Mouse (Mus musculus): ENCODE measurements around the gene Shank1.
A peak's percentile ranks its signal among the peaks of the same experiment; 100 is the strongest.

Shank1 gene

GRCm38 (mm10) chr7:44304775-44305641, 5.0 kb upstream of the Shank1 start:
- DNase-seq, result peak; percentile 97

- DNase-seq, result no peak
These were observed 4.4 kb upstream of the Shank1 start for GRCm38 (mm10) chr7:44305686-44306085.

- peak; percentile 31 for DNase-seq
These were observed 3.4 kb upstream of the Shank1 start, which contains the start of gene Clec11a for GRCm38 (mm10) chr7:44306516-44307240. TSS of gene Clec11a (minus strand) at chr7:44306902.

- DNase-seq, result peak; percentile 15
These were observed 2.6 kb upstream of the Shank1 start for GRCm38 (mm10) chr7:44307261-44308020.

- DNase-seq, result peak; percentile 49
These were observed 328 bp downstream of the Shank1 start for GRCm38 (mm10) chr7:44310285-44310877.

- peak; percentile 55 for DNase-seq
These were observed 1.0 kb downstream of the Shank1 start for GRCm38 (mm10) chr7:44310878-44311712.

GRCm38 (mm10) chr7:44311713-44312304, 1.8 kb downstream of the Shank1 start:
- DNase-seq, result peak; percentile 37

GRCm38 (mm10) chr7:44312484-44312883, 2.4 kb downstream of the Shank1 start:
- peak; percentile 27 for DNase-seq

GRCm38 (mm10) chr7:44317913-44318312, 7.9 kb downstream of the Shank1 start:
- DNase-seq, result peak; percentile 41

GRCm38 (mm10) chr7:44320886-44321285, 10.8 kb downstream of the Shank1 start:
- DNase-seq, result peak; percentile 66

- no peak for DNase-seq
These were observed 12.2 kb downstream of the Shank1 start for GRCm38 (mm10) chr7:44322290-44322689.

GRCm38 (mm10) chr7:44326614-44327013, 16.6 kb downstream of the Shank1 start:
- DNase-seq, result no peak

GRCm38 (mm10) chr7:44332336-44332735, 22.3 kb downstream of the Shank1 start:
- DNase-seq, result no peak

GRCm38 (mm10) chr7:44334139-44334538, 24.1 kb downstream of the Shank1 start:
- DNase-seq, result no peak

- DNase-seq, result peak; percentile 72
These were observed 25.2 kb downstream of the Shank1 start for GRCm38 (mm10) chr7:44335031-44335878.

GRCm38 (mm10) chr7:44336046-44337021, 26.3 kb downstream of the Shank1 start:
- DNase-seq, result peak; percentile 58

- DNase-seq, result peak; percentile 45
These were observed 27.2 kb downstream of the Shank1 start for GRCm38 (mm10) chr7:44337121-44337849.

GRCm38 (mm10) chr7:44340226-44340625, 30.2 kb downstream of the Shank1 start:
- no peak for DNase-seq

Data from cerebellum, adult 8-10 months (tissue).